Mouse (Mus musculus) kidney, embryonic 14.5 days (tissue): Measurements from ENCODE around the gene Lrba. TPM values are rescaled to one million over a fixed set of nuclear protein-coding genes. Genes with fewer than 3 reads are reported as not detected.

ENCODE experiments used
- ATAC-seq: fragments of 200-750 bp; cut with Nextera tagmentation; 2 replicates; pipeline ENCODE4 v1.8.0; 2017; ENCODE audit warnings: moderate number of reproducible peaks, mild to moderate bottlenecking, moderate TSS enrichment, moderate library complexity; ENCODE audit not compliant: low FRiP score, low TSS enrichment
- H3K27ac ChIP-seq: fragments of 300-500 bp; sonication (generic); 2 replicates; pipeline ENCODE4 v1.5.1; 2014; ENCODE audit warnings: low read depth, mild to moderate bottlenecking, low read length, moderate library complexity, mixed read lengths
- H3K27me3 ChIP-seq: fragments of 300-500 bp; sonication (generic); 2 replicates; pipeline ENCODE4 v1.6.1; 2014; ENCODE audit warnings: mild to moderate bottlenecking, low read length; ENCODE audit not compliant: control insufficient read depth, insufficient read depth
- H3K36me3 ChIP-seq: fragments of 300-500 bp; sonication (generic); 2 replicates; pipeline ENCODE4 v1.6.1; 2014; ENCODE audit warnings: low read length, mixed read lengths; ENCODE audit not compliant: control insufficient read depth, insufficient read depth
- H3K4me1 ChIP-seq: fragments of 300-500 bp; sonication (generic); 2 replicates; pipeline ENCODE4 v1.6.1; 2014; ENCODE audit warnings: low read length, mixed read lengths; ENCODE audit not compliant: control insufficient read depth, insufficient read depth
- H3K4me2 ChIP-seq: fragments of 300-500 bp; sonication (generic); replicated peaks from 2 replicates; pipeline ENCODE4 v1.6.1; 2014; ENCODE audit warnings: low read depth, mild to moderate bottlenecking, low read length
- H3K4me3 ChIP-seq: fragments of 300-500 bp; sonication (generic); 2 replicates; pipeline ENCODE4 v1.5.1; 2014; ENCODE audit warnings: mild to moderate bottlenecking, low read length
- H3K9ac ChIP-seq: fragments of 300-500 bp; sonication (generic); 2 replicates; pipeline ENCODE4 v1.6.1; 2014; ENCODE audit warnings: low read depth, mild to moderate bottlenecking, low read length, moderate library complexity
- H3K9me3 ChIP-seq: fragments of 300-500 bp; sonication (generic); 2 replicates; pipeline ENCODE4 v1.6.1; 2016; ENCODE audit warnings: low read length; ENCODE audit not compliant: control insufficient read depth
- WGBS: fragments of 180-500 bp; shearing (Covaris S2); extraction: QIAGEN DNeasy Blood & Tissue Kit; methylation state at CpG from one replicate; pipeline ENCODE4 v1.1.7; 2014; 5-methylcytosine and 5-hydroxymethylcytosine counted together
- polyA plus RNA-seq: library from polyadenylated mRNA; unstranded; fragments of >200 nt; fragmentation: Nextera tagmentation; extraction: Ambion mirVana; gene quantifications from 2 replicates; pipeline ENCODE4 v1.2.1, GENCODE M21; 2014

The Lrba gene
- polyA plus RNA-seq, 1 experiment from 2014 or later, result 13.4 TPM

- peaks cover 3% of the 10 kb centered on the region; the same call in 1 of the 2 replicates for H3K4me1 ChIP-seq
- no peak overlapping the region for H3K9ac ChIP-seq
- no peak for ATAC-seq
- H3K4me2 ChIP-seq, result no peak overlapping the region
- H3K4me3 ChIP-seq, result no peak overlapping the region
- no peak overlapping the region for H3K27ac ChIP-seq
- no peaks in the 10 kb centered on the region for H3K36me3 ChIP-seq
- 43% methylated on average over 5 of the region's 5 CpGs for WGBS
- H3K27me3 ChIP-seq, result peaks cover 41% of the 10 kb centered on the region
- H3K9me3 ChIP-seq, result no peaks in the 10 kb centered on the region
Measured at GRCm38 (mm10) chr3:86552170-86552569, 327.7 kb downstream of the Lrba start.

DNA sequence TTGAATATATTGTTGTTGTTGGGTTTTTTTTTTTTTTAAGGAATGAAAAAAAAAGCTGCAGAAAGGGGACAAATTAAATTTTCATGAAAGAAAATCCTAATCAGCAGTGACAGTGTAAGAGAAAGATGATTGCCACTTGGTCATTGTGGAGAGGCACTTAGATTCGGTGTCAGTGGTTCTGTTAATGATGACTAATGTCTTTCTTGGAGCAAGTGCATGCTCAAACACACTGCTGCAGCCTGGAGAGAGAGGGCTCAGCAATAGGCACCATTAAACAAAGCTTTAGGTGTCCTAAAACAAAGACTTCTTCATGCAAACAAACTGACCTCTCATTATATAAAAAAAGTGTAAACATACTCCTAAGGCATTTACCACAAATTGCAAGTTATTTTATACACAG is 334.5 kb downstream of the Lrba start:
- no peak overlapping the region for H3K4me3 ChIP-seq
- no peaks in the 10 kb centered on the region for H3K36me3 ChIP-seq
- WGBS, result 34% methylated on average over 1 of the region's 1 CpGs
- H3K27me3 ChIP-seq, result peaks cover 3% of the 10 kb centered on the region; the same call in 1 of the 2 replicates
- no peak for ATAC-seq
- no peaks in the 10 kb centered on the region for H3K9me3 ChIP-seq
- H3K4me2 ChIP-seq, result no peak overlapping the region
- no peak overlapping the region for H3K27ac ChIP-seq
- H3K9ac ChIP-seq, result no peak overlapping the region
- H3K4me1 ChIP-seq, result no peaks in the 10 kb centered on the region

DNA sequence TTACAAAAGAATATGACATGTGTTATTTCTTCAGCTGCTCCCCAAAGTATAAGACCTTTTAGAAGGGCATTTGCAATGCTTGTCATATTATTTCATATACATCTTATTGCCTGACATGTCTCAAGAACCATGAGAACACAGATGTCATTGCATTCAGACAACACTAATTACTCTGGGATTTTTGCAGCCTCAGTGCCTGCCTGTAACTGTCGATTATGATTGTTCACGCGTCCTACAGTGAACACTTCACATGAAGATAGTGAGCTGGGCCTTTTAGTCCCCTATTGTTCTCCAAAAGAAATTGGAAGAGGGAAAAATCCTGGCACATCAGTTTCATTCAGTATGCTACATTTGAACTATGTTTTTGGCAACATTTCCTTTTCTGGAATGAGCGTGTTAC is 335.2 kb downstream of the Lrba start:
- H3K4me1 ChIP-seq, result no peaks in the 10 kb centered on the region
- H3K27me3 ChIP-seq, result peaks cover 3% of the 10 kb centered on the region; the same call in 1 of the 2 replicates
- no peak overlapping the region for H3K4me3 ChIP-seq
- H3K9ac ChIP-seq, result no peak overlapping the region
- no peak overlapping the region for H3K4me2 ChIP-seq
- H3K36me3 ChIP-seq, result no peaks in the 10 kb centered on the region
- no peak overlapping the region for H3K27ac ChIP-seq
- ATAC-seq, result no peak
- H3K9me3 ChIP-seq, result no peaks in the 10 kb centered on the region
- 89% methylated on average over 4 of the region's 4 CpGs for WGBS

DNA sequence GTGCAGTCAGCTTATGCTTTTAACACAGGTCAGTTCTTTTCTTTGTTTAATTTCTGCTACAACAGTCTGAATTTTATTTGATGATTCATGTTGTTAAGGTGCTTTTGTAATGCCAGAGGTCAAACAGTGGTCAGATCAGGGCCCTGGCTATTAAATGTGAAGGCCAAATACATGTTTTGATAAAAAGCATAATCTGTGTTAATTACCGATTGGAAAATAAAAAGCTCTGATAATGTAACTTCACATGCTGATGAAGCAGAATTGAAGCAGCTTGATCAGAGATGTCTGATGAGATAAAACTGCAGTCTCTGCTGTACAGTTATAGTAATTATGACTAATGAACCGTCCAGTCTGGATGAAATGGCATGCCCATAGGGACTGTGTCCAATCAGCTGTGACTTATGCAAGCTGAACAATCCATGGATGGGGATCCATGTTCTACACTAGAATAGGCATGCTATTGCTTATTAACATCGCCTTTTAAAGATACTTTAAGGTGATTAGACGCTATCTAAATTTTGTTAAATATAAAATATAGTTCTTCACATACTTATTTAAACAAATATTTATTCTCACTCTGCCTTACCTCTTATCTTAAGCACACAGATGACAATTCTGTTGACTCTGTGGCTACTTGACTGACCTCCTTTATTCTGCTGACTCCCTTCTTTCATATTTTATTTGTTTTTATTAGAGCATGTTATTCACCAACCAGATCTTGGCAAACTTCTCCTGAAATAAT is 336.0 kb downstream of the Lrba start:
- H3K4me2 ChIP-seq, result no peak overlapping the region
- H3K4me3 ChIP-seq, result no peak overlapping the region
- 76% methylated on average over 4 of the region's 4 CpGs for WGBS
- no peaks in the 10 kb centered on the region for H3K4me1 ChIP-seq
- no peak for ATAC-seq
- H3K27ac ChIP-seq, result no peak overlapping the region
- H3K36me3 ChIP-seq, result no peaks in the 10 kb centered on the region
- no peaks in the 10 kb centered on the region for H3K9me3 ChIP-seq
- no peak overlapping the region for H3K9ac ChIP-seq
- no peaks in the 10 kb centered on the region for H3K27me3 ChIP-seq

DNA sequence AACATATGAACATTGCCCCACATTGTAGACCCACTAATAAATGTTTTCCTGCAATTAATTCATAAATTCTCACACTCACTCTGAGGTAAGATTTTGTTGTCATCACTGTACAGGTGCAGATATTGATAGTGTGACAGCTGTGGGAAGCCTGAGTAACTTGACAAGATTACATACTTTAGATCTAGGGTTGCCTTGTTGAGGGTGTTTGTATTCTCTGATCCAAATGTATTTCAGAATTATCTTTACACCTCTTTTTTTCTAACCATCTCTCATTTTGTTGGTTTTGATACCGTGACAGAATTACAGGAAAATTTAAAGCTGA is 336.5 kb downstream of the Lrba start:
- no peak overlapping the region for H3K4me3 ChIP-seq
- 88% methylated on average over 1 of the region's 1 CpGs for WGBS
- H3K4me1 ChIP-seq, result no peaks in the 10 kb centered on the region
- ATAC-seq, result no peak
- no peak overlapping the region for H3K27ac ChIP-seq
- H3K27me3 ChIP-seq, result no peaks in the 10 kb centered on the region
- H3K36me3 ChIP-seq, result no peaks in the 10 kb centered on the region
- no peak overlapping the region for H3K9ac ChIP-seq
- H3K4me2 ChIP-seq, result no peak overlapping the region
- no peaks in the 10 kb centered on the region for H3K9me3 ChIP-seq

GRCm38 (mm10) chr3:86561396-86561795 is 336.9 kb downstream of the Lrba start:
- Histone ChIP-seq H3K4me1 (no peaks in the 10 kb centered on the region), H3K27me3 (no peaks in the 10 kb centered on the region), H3K4me3 (no peak overlapping the region), H3K36me3 (no peaks in the 10 kb centered on the region), H3K9ac (no peak overlapping the region), H3K27ac (no peak overlapping the region), H3K4me2 (no peak overlapping the region), H3K9me3 (no peaks in the 10 kb centered on the region)
- no peak for ATAC-seq
- WGBS, result 95% methylated on average over 1 of the region's 1 CpGs

DNA sequence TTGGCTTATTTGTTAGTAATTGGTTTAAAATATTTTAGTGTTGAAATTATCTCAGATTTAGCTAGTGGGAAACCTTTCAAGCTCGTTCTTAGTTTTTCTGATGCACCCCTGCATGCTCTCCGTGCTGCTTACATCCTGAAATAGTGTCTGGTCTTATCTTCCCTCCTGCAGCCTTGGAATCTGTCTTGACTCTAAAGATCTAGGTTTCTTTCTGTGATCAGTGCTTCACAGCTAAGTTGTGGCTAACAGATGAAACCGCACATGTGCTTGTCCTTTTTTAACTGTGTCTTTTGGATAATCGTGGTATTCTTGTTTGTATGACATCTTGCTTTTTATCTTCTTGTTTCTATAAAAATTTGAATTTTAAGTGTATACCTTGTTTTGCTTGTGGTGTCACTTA is 342.8 kb downstream of the Lrba start:
- Histone ChIP-seq H3K4me2 (no peak overlapping the region), H3K9ac (no peak overlapping the region), H3K27me3 (no peaks in the 10 kb centered on the region), H3K36me3 (no peaks in the 10 kb centered on the region), H3K9me3 (no peaks in the 10 kb centered on the region), H3K4me1 (no peaks in the 10 kb centered on the region), H3K4me3 (no peak overlapping the region), H3K27ac (no peak overlapping the region)
- 80% methylated on average over 4 of the region's 4 CpGs for WGBS
- no peak for ATAC-seq

DNA sequence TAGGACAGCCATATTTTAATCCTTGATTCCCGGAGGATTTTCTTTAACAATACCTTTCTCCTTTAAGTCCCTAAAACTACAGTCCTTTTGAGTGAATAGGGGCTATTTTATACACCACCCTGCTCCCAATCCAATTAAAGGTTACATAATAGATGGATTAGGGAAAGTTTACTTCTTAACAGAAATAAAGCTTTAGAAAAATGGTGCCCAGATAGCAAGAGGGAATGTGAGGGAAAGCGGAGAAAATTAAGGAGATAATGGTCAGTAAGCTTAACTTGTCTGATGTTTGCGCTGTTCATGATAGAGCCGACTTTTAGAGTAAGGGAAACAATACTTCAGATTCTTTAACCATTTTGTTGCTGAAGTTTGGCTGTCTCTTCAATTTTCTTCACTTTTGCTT is 347.0 kb downstream of the Lrba start:
- H3K36me3 ChIP-seq, result no peaks in the 10 kb centered on the region
- 61% methylated on average over 4 of the region's 4 CpGs for WGBS
- no peak for ATAC-seq

GRCm38 (mm10) chr3:86572519-86573244 is 348.2 kb downstream of the Lrba start:
- H3K27me3 ChIP-seq, result no peaks in the 10 kb centered on the region
- no peaks in the 10 kb centered on the region for H3K36me3 ChIP-seq
- H3K4me1 ChIP-seq, result no peaks in the 10 kb centered on the region
- H3K27ac ChIP-seq, result no peak overlapping the region
- no peaks in the 10 kb centered on the region for H3K9me3 ChIP-seq
- WGBS, result 73% methylated on average over 3 of the region's 3 CpGs
- no peak overlapping the region for H3K4me3 ChIP-seq
- no peak for ATAC-seq
- no peak overlapping the region for H3K4me2 ChIP-seq
- H3K9ac ChIP-seq, result no peak overlapping the region

More for the DNA sequence above, 347.0 kb downstream of the Lrba start:
- no peak overlapping the region for H3K9ac ChIP-seq
- no peaks in the 10 kb centered on the region for H3K27me3 ChIP-seq
- H3K4me3 ChIP-seq, result no peak overlapping the region
- no peak overlapping the region for H3K27ac ChIP-seq
- H3K9me3 ChIP-seq, result no peaks in the 10 kb centered on the region
- H3K4me1 ChIP-seq, result no peaks in the 10 kb centered on the region
- no peak overlapping the region for H3K4me2 ChIP-seq
